Mouse (Mus musculus) left cerebral cortex, postnatal 10 days (tissue): Measurements from ENCODE around the gene Olfr1513. TPM values are rescaled to one million over a fixed set of nuclear protein-coding genes. Genes with fewer than 3 reads are reported as not detected.
"Not testable (repeated sequence)": the region's sequence is repeated elsewhere in the genome, so short reads cannot be mapped to it uniquely, and the experiment has no call there.

ENCODE experiments used
- DNase-seq, 2 experiments: peaks; one replicate each; pipeline ENCODE4 v3.0.0; 2021 to 2022; ENCODE audit warnings: low spot score in 2 of 2, mixed read lengths in 1 of 2; ENCODE audit errors: extremely low spot score in 1 of 2
- intact Hi-C: fragments of 180-260 bp; cut with DNase I; formaldehyde crosslinking; loops from one replicate; pipeline ENCODE4 v1.15.1; 2025
- total RNA-seq, 2 experiments: library from RNA; stranded (reverse); gene quantifications; 2 replicates each; pipeline ENCODE4 v1.2.3; 2021

The Olfr1513 gene
- total RNA-seq, 2 experiments from 2014 or later = not detected

DNA sequence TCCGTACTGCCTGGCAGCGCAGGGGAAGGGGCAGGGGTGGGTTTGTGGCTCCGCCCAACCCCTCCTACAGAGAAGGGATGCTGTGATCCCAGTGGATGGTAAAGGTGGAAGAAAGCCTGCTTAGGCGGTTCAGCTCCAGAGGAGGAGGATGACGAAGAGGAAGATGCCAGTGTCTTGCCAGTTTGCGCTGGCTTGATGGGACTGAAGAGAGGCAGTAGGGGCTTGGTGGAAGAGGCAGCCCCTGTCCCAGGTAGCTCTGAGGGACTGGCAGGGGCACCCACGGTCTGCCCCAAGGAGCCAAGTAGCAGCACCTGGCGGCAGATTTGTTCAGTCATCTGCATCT lies 41.4 kb downstream of the Olfr1513 start:
- intact Hi-C loops = no loop called here
- DNase-seq = no peak

DNA sequence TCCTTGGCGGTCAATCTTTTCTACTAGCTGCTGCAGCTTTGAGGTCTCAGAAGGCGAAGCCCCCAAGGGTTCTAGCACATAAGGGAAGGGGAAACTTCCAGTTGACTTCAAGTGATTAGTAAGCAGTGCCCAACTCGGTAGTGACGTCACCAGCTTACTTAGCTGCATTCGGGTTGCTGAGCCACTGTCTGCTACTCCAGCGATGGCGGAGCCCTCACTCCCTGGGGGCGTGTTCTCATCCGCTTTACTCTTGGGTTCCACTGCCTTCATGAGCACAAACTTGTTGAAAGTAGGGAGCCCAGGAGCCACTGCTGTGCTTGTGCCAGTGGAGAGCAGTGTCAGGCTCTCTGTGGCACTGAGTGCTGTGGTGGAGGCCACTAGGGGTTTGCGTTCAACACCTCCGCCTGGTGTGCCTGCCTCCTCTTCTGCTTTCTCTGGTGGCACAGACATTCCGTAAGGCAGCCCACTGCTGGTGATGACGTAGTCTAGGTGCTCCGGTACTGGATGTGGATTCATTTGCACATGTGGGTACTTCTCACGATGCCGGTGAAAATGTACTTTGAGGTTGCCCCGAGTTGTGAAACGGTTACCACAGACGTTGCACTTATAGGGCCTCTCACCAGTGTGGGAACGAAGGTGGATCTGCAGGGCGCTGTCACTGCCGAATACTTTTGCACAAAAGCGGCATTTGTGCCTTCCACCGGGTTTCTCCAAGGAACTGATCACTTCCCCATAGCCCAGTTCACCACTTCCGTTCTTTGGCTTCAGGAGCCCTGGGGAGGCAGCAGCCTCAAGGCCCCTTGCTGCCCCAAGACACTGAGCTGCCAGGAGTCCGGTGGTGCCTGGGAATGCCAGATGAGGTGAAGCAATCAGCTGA lies 42.0 kb downstream of the Olfr1513 start:
- intact Hi-C loops = no loop called here
- peak in 1 of 2 experiments; percentile 25 for DNase-seq

- intact Hi-C loops = no loop called here
- no peak for DNase-seq
Measured at GRCm38 (mm10) chr14:52310906-52311305, 45.3 kb downstream of the Olfr1513 start.

- intact Hi-C loops = not testable (repeated sequence)
Measured at GRCm38 (mm10) chr14:52310343-52310742, 45.9 kb downstream of the Olfr1513 start.

DNA sequence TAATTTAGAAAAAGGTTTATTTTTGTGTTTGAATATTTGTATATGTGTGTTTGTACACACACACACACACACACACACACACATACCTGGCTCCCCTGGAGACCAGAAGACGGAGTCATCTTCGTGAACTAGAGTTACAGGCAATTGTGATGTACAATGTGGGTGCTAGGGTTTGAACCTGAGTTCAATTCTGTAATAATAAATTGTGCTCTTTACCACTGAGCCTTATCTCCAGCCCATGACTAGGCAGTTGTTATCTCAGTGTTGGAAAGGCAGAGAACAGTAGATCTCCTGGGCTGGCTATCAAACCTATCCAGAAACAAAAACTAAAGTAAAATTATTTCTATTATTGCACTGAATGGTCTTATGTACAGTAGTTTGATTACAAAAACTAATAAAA lies 50.1 kb downstream of the Olfr1513 start:
- DNase-seq = no peak
- intact Hi-C loops = no loop called here

More at GRCm38 (mm10) chr14:52310343-52310742, 45.9 kb downstream of the Olfr1513 start:
- not testable (repeated sequence) for DNase-seq

- intact Hi-C loops = loop anchor here (2.0 kb wide), 1 partner anchor 34 kb away; no protein-coding TSS in a partner anchor
- peak; percentile 94 to 95 for DNase-seq
Measured at GRCm38 (mm10) chr14:52304644-52305271, 51.5 kb downstream of the Olfr1513 start, which contains the start of gene Mettl3. Gene Mettl3 (minus strand): TSS chr14:52305128.

- DNase-seq, intact Hi-C loops: not testable (repeated sequence)
Measured at GRCm38 (mm10) chr14:52303517-52303916, 52.7 kb downstream of the Olfr1513 start.

Other genes with a start within 250 kb of the Olfr1513 start
- gene Rpgrip1, start 245.7 kb downstream of the Olfr1513 start, total RNA-seq = 1 to 10 TPM; 3.7 to 3.8 TPM
- gene Supt16, start 159.0 kb downstream of the Olfr1513 start, total RNA-seq = 10 to 100 TPM; 48.3 to 53.1 TPM
- 100 to 1,000 TPM; 111 to 126 TPM for gene Chd8, start 98.6 kb downstream of the Olfr1513 start, total RNA-seq
- 10 to 100 TPM; 55.1 to 56.7 TPM for gene Tox4, start 77.3 kb downstream of the Olfr1513 start, total RNA-seq
- gene Rab2b, start 76.9 kb downstream of the Olfr1513 start, total RNA-seq = 10 to 100 TPM; 36.9 to 37.7 TPM
- 10 to 100 TPM; 32.4 to 38.6 TPM for gene Mettl3, start 51.3 kb downstream of the Olfr1513 start, total RNA-seq
- gene Sall2, start 27.6 kb downstream of the Olfr1513 start, total RNA-seq = 10 to 100 TPM; 39.6 to 39.9 TPM
- gene Olfr1512, start 22.8 kb upstream of the Olfr1513 start, total RNA-seq = not detected
- not detected for gene Olfr1511, start 41.0 kb upstream of the Olfr1513 start, total RNA-seq
- not detected for gene Olfr1510, start 58.0 kb upstream of the Olfr1513 start, total RNA-seq
- not detected for gene Olfr1509, start 86.6 kb upstream of the Olfr1513 start, total RNA-seq
- not detected for gene Olfr1508, start 111.1 kb upstream of the Olfr1513 start, total RNA-seq
- gene Olfr1507, start 139.3 kb upstream of the Olfr1513 start, total RNA-seq = not detected